Mouse (Mus musculus) MEL (cell line): ENCODE data around the gene Sik1.

Source experiments
- CTCF ChIP-seq, 3 experiments: IDR thresholded peaks in 2 of 3; conservative IDR thresholded peaks in 1 of 3; 2 replicates each; pipeline ENCODE4 v1.5.1; 2011 to 2012; ENCODE audit warnings: low read length in 3 of 3, low read depth in 2 of 3, mild to moderate bottlenecking in 2 of 3, improper control_type of control experiment in 1 of 3, inconsistent platforms in 1 of 3, mixed read lengths in 1 of 3, moderate library complexity in 1 of 3; ENCODE audit not compliant: control insufficient read depth in 1 of 3, insufficient read depth in 1 of 3, poor library complexity in 1 of 3, severe bottlenecking in 1 of 3
- EP300 ChIP-seq, 2 experiments: IDR thresholded peaks; 2 replicates each; pipeline ENCODE4 v1.6.1; 2011; ENCODE audit warnings: improper control_type of control experiment in 2 of 2, low read length in 2 of 2, low read depth in 1 of 2, mild to moderate bottlenecking in 1 of 2
- MAX ChIP-seq: IDR thresholded peaks from 2 replicates; pipeline ENCODE4 v1.6.1; 2011; ENCODE audit warnings: low read length, improper control_type of control experiment
- POLR2AphosphoS2 ChIP-seq: IDR thresholded peaks from 2 replicates; pipeline ENCODE4 v1.6.1; 2011; ENCODE audit warnings: low read length, improper control_type of control experiment

DNA sequence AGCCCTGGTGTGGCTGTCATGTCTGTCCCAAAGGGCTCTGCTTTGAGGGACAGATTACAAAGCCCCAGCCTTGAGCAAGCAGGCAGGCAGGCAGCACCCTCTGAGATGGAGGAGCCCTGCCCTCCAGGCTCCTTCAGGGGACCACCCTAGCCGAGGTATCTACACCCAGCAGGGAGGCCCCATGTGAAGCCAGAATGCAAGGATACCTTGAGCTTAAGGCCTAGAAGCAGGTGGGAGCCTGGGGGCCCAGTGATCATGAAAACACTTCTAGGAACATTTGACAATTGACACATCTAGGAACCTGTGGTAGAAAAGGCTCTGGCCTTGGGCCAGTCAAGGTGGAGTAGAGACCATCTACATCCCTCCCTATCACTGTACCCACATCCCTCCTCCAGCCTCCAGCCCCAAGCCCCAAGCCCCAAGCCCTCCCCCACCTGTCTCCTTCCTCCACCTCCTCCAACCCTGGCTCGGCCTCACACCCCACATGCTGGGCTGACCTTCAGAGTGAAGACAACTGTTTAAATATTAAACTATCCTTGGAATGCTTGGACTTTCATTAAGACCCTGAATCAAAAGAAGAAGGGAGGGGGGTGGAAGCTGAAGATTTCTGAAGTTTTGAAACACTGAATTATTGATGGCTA, 34.8 kb upstream of the Sik1 start:
- TF ChIP-seq CTCF (IDR thresholded peaks at IDR 0.05 in 2 of 3, conservative IDR thresholded peaks at IDR 0.05 in 1 of 3; ENCODE audit: control insufficient read depth in 1 of 3, insufficient read depth in 1 of 3, low read depth in 2 of 3, low read length in 3 of 3, poor library complexity in 1 of 3, severe bottlenecking in 1 of 3) (no peak), EP300 (IDR thresholded peaks at IDR 0.05; ENCODE audit: low read depth in 1 of 2, low read length in 2 of 2) (no peak), POLR2AphosphoS2 (no peak), MAX (no peak)
